Mouse (Mus musculus) macrophage (primary cell): ENCODE results near the gene Ubtf. TPM values are rescaled to one million over a fixed set of nuclear protein-coding genes. Genes with fewer than 3 reads are reported as not detected.

Experiments used
- H3K27ac ChIP-seq: fragments of 350-480 bp; formaldehyde crosslinking; 2 replicates; pipeline ENCODE4 v1.9.0; 2021
- H3K36me3 ChIP-seq: fragments of 350-480 bp; formaldehyde crosslinking; 2 replicates; pipeline ENCODE4 v1.9.0; 2021; ENCODE audit errors: inconsistent target
- H3K4me3 ChIP-seq: fragments of 350-480 bp; formaldehyde crosslinking; 2 replicates; pipeline ENCODE4 v1.9.0; 2021; ENCODE audit errors: inconsistent target
- H3K79me2 ChIP-seq: fragments of 350-480 bp; formaldehyde crosslinking; 2 replicates; pipeline ENCODE4 v1.9.0; 2021; ENCODE audit errors: inconsistent target
- WGBS: methylation state at CpG from one replicate; pipeline ENCODE4 v1.1.7; 2026; ENCODE audit warnings: inconsistent platforms; ENCODE audit not compliant: missing documents; 5-methylcytosine and 5-hydroxymethylcytosine counted together
- polyA plus RNA-seq: library from polyadenylated mRNA; stranded (reverse); fragments of 250-400 nt; gene quantifications from 3 replicates; pipeline ENCODE4 v1.2.4, GENCODE M21; 2018; ENCODE audit warnings: inconsistent platforms

Gene Ubtf
- polyA plus RNA-seq, 1 experiment from 2014 or later, result 66.0 TPM

DNA sequence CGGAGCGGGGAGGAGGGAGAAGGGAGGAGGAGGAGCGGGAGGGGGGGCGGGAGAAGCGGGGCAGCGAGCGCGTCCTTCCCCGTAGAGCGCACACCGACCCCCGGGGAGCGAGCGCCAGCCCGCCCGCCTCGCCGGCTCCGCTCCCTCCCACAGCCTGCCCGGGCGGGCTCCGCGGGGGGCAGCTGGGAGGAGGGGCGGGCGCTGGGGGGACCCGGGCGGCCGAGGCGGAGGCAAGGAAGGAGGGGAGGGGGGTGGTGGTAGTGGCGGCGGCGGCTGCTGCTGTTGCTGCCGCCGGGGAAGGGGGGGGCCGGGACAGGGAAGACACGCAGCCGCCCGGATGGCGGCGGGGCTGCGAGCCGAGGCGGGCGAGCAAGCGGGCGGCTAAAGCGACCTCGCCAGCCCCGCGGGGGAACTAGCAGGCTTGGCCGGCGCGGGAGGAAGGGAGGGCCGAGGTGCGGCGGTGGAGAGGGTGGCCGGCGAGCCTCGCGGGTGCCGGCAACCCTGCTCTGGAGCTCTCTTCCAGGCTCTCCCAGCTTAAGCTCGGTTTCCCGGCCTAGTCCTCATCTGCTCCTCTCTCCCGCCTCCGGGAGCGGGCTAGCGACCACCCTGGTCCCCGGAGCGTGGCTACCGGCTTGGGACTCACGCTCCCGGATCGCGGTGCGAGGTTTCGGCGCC, 1.5 kb downstream of the Ubtf start:
- H3K79me2 ChIP-seq, result peaks cover 19% of the 10 kb centered on the region
- peak overlapping the region; percentile 75 for H3K27ac ChIP-seq
- peaks cover 22% of the 10 kb centered on the region; the same call in 1 of the 2 replicates for H3K36me3 ChIP-seq
- H3K4me3 ChIP-seq, result peak overlapping the region; percentile 60
- under 1% methylated on average over 43 of the region's 77 CpGs for WGBS

DNA sequence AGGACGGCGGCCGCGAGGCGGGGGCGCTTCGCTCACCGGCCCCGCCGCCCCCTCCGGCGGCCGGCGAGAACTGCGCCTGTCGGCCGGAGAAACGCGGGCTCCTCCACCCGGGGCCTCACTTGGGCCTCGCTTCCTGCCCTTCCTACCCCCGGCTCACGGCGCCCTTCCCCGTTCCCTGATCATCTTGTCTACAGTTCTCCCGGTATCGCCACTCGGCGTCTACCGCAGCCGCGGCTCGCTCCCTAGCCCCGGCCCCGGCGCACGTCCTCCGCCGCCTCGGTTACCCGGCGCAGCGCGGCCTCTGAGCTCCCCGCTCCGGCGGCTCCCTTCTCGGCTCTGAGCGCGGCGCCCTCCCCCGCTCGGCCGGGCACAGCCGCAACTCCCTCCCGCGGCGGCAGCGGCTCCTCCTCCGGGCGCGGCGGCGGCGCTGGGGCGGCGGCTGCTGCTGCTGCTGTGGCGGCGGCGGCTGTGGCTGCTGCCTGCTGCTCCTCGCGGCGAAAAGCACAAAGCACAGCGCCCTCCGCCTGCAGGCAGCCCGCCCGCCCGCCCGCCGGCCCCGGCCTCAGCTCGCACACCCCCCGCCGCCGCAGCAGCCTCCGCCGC, 2.1 kb downstream of the Ubtf start:
- Histone ChIP-seq H3K36me3 (peaks cover 28% of the 10 kb centered on the region; the same call in 1 of the 2 replicates), H3K79me2 (peaks cover 19% of the 10 kb centered on the region), H3K4me3 (peak overlapping the region; percentile 8; the same call in 1 of the 2 replicates), H3K27ac (no peak overlapping the region)
- under 1% methylated on average over 45 of the region's 87 CpGs for WGBS

DNA sequence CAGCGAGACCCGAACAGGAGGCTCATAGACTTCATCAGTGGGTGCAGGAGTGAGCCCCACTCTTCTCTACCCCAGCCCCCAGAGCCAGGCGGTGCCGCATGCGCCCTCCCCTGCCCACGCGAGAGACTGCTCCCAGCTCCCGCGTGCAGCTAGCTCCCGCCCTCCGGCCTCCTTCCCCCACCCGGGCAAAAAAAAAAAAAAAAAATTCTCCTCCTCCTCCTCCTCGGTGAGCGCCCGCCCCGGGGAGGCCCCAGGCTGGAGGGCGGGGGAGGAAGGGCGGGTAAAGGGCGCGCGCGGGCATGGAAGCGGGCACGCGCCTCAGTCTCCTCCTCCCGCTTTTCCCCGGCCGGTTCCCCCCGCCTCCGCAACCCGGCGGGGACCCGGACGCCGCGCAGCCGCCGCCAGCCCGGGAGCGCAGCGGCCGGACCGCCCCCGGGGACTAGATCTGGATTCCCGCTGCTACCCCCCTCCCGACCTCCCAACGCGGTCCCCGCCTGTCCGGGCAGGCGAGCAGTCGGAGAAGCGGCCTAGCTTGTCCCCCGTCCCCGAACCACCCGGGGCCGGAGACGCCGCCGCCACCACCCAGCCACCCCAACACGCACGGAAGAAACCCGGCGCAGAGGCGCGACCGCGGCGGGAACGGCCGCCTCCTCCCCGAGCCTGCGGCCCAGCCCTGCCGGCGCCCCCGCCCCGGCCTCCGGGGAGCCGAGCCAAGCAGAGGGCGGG, 2.8 kb downstream of the Ubtf start:
- H3K27ac ChIP-seq, result peak overlapping the region; percentile 36
- peaks cover 19% of the 10 kb centered on the region for H3K79me2 ChIP-seq
- H3K36me3 ChIP-seq, result peaks cover 28% of the 10 kb centered on the region; the same call in 1 of the 2 replicates
- 1% methylated on average over 50 of the region's 80 CpGs for WGBS
- peak overlapping the region; percentile 37 for H3K4me3 ChIP-seq

DNA sequence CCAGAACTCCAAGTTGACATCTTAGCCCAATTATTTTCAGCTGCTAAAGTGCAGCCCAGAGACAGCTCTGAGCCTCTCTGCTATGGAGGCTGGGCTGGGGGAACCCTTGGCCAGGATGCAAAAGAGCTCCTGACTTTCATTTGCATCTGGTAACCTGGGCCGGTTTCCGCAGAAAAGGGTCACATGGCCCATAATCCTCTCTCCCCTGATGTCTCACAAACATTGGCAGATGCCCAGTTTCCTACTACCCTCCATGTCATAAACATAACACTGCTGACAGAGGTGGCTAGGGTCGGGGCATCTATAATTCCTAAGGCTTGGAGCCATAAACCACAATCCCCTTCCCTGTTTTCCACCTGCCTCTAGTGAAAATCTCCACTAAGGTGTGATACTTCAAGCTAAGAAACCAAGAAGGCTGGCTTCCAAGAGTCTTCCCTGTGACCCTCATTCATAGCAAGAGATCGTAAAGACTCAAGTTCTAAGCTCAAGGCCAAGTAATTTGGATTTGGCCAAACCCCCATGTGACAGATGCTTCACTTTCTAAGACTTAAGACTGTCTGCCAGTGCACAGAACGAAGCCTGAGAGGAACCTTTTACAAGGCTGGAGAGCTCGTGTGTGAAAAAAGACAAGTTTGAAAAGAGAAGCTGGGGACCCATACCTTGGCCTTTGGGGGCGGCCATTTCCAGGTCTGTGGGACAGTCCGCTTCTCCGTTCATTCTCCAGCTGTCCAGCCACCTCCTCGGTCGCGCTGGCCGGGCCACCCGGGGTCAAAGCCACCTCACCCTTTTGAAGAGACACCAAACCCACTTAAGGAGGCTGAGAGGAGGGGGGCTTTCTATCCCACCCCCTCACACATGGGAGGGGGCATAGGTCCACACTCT, 3.6 kb downstream of the Ubtf start:
- H3K36me3 ChIP-seq, result peaks cover 28% of the 10 kb centered on the region; the same call in 1 of the 2 replicates
- 20% methylated on average over 14 of the region's 14 CpGs for WGBS
- H3K79me2 ChIP-seq, result peaks cover 19% of the 10 kb centered on the region

DNA sequence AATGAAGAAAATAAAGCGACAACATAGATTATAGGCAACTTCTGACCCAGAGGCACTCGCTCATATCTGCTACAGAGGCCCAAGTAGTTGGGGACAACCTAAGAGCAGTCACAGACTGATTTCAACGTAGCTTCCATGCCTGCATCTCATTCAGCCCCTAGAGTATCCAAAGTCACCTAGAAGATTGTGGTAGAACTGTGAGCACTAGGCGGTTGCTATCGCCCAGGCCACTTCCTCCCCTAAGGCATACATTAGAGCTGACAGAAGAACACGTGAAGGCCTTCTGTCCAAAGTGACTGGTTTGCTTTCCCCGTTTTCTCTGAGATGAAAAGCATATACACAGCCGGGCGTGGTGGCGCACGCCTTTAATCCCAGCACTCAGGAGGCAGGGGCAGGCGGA, 5.2 kb downstream of the Ubtf start:
- H3K4me3 ChIP-seq, result no peak overlapping the region
- H3K27ac ChIP-seq, result no peak overlapping the region
- peaks cover 28% of the 10 kb centered on the region; the same call in 1 of the 2 replicates for H3K36me3 ChIP-seq
- WGBS, result 82% methylated on average over 12 of the region's 12 CpGs
- H3K79me2 ChIP-seq, result peaks cover 19% of the 10 kb centered on the region

More for the DNA sequence above, 3.6 kb downstream of the Ubtf start:
- H3K4me3 ChIP-seq, result peak overlapping the region; percentile 37
- H3K27ac ChIP-seq, result peak overlapping the region; percentile 36

DNA sequence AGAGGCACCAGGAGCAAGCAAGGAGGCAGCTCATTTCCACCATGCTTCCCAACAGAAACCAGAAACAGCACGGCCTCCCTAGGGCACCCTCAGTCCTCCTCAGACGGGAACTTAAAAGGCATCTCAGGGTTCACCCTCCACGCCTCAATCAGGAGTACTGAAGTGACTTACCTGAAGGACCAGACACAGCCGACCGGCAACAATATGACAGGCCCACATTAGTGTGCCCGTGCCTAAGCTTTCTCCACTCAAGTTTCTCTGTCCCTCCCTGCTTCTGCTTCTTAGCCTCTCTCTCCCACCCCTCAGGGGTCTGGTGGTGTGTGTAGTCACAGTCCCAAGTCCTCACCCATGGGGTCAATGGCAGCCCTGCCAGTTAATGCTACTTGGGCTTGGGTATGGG, 7.0 kb downstream of the Ubtf start:
- WGBS, result 93% methylated on average over 5 of the region's 6 CpGs
- H3K4me3 ChIP-seq, result no peak overlapping the region
- no peak overlapping the region for H3K27ac ChIP-seq
- peaks cover 34% of the 10 kb centered on the region for H3K36me3 ChIP-seq
- peaks cover 19% of the 10 kb centered on the region for H3K79me2 ChIP-seq

DNA sequence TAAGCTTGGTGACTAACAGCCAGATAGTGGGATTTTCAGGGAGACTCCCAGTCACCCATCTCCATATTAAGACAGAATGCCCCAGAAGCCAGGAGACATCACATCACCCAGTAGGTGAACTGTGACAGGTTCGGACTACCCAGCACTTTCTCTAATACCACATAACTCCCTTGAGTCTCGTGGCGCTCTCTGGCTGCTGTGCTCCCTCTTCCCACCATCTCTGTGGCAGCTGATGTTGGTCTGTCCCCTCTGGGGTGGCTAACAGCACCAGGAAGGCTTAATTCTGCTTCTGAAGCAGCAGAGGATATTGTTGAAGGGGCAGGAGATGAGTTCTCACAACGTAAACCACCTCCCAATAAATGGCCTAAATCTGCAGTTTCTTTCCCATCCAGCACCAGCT, 7.6 kb downstream of the Ubtf start:
- WGBS, result 87% methylated on average over 4 of the region's 4 CpGs
- Histone ChIP-seq H3K36me3 (peaks cover 40% of the 10 kb centered on the region), H3K79me2 (peaks cover 19% of the 10 kb centered on the region), H3K4me3 (no peak overlapping the region), H3K27ac (no peak overlapping the region)

DNA sequence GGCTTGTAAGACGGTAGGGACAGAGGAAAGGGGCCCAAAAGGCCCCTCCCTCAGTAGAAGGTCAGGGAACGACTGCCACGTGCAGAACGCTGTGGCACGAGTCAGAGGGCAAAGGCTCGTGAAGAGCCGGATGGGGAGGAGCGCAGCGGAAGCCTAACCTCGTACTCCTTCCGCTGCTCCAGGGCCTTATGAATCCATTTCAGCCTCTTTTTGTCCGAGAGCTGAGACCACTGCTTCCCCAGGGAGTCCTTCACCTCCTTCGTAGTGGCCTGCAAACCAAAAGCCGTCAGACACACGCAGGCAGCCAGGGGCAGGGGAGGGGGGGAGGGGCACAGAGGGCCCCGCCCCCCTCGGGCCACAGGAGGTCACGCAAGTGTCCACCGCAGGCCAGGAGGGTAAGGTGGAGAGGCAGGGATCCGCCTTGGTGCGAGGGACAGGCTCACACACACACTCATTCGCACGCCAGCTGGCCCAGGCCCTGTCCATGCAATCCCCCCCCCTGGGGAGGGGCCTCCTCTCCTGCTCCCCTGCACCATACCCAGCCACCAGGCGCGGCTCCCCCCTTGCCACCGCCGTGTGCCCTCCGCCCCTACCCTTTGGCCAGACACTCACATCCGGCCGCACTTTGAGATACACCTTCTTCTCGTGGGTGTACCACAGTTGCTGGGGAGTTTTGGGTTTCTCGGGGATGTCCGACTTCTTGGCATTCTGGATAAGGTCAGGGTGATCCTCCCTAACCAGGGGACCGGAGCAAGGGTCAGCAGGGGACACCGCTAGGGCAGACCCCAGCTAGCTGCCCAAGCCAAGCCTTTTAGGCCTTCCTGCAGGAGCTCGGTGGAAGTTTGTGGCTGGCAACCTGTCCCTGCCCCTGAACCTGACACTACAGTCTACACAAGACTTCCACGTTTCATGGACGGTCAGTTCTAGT, 8.5 kb downstream of the Ubtf start:
- peaks cover 49% of the 10 kb centered on the region for H3K36me3 ChIP-seq
- H3K27ac ChIP-seq, result no peak overlapping the region
- H3K4me3 ChIP-seq, result no peak overlapping the region
- 85% methylated on average over 32 of the region's 38 CpGs for WGBS
- H3K79me2 ChIP-seq, result peaks cover 14% of the 10 kb centered on the region

DNA sequence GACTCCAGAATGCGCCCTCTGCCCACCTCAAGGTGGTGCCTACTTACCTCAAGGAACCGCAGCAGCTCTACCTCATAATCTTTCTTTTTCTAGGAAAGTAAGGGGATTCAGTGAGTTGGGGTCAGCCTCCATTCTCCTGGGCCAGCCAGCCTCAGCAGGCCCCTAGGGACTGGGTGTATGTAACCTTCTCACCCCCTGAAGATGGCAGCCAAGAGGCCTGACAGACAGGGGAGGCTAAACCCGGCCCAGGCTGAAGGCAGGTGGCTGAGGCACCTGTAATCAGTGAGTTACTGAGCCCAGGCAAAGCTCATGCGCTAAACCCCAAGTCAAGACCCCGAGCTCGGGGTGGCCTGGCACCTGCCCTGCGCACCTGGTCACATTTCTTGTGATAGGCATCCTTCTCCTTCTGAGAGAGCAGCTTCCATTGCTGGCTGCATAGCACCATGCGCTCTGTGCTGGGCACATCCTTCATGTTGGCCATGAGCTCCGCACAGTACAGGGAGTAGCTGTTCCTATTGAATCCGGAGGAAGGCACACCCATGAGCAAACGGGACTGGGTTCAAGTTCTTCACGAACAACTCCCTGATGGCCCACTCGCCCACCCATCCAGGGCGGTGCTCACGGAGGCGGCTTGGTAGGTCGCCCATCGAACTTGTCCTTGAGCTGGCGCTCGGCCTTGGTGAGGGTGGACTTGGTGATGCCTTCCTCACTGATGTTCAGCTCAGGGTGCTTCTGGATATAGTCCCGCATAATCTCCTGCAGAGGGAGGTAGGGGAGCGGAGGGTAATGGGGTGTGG, 9.5 kb downstream of the Ubtf start:
- H3K36me3 ChIP-seq, result peaks cover 48% of the 10 kb centered on the region
- H3K79me2 ChIP-seq, result peaks cover 4% of the 10 kb centered on the region
- H3K27ac ChIP-seq, result no peak overlapping the region
- 80% methylated on average over 13 of the region's 22 CpGs for WGBS
- H3K4me3 ChIP-seq, result peak overlapping the region; percentile 41

DNA sequence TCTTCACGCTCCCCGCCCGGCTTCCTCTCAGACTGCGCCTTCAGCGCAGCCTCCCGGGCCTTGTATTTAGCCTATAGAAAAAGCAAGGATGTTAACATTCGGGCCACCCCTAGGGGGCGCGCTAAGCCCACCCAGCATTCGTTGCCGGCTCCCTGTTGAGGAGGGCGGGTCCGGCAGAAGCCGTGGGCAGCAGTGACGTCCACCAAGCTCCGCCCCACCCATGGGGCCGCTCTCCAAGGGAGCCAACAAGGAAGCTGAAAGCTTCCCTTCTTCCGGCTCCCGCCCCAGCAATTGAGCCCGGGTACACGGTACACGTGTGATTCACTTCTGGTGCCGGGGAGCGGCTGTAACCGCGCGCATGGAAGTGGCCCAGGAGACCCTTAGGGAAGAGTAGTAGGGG, 10.6 kb downstream of the Ubtf start:
- H3K36me3 ChIP-seq, result peaks cover 38% of the 10 kb centered on the region
- WGBS, result under 1% methylated on average over 27 of the region's 27 CpGs

DNA sequence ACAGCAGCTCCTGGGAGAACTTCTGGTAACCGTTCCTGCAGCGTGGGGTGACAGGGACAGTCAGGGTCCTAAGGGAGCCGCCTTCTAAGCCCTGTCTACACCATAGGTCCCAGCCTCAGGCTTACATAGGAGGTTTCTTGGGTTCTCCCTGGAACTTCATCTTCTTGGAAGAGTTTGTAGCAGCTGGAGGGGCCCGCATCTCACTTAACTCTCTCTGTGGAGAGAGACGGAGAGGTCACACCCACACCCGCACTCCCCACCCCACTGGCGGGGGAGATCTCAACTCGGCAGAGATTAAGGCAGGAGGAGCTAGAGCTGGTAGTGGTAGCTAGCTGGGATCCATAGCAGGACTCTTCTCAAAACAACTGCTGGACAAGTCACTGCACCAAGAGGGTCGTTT, 11.4 kb downstream of the Ubtf start:
- H3K36me3 ChIP-seq, result peaks cover 29% of the 10 kb centered on the region
- H3K79me2 ChIP-seq, result no peaks in the 10 kb centered on the region
- no peak overlapping the region for H3K4me3 ChIP-seq
- 80% methylated on average over 5 of the region's 9 CpGs for WGBS
- H3K27ac ChIP-seq, result no peak overlapping the region

More for the DNA sequence above, 10.6 kb downstream of the Ubtf start:
- Histone ChIP-seq H3K4me3 (peak overlapping the region; percentile 41), H3K79me2 (no peaks in the 10 kb centered on the region; the same call in 1 of the 2 replicates), H3K27ac (peak overlapping the region; percentile 28)

DNA sequence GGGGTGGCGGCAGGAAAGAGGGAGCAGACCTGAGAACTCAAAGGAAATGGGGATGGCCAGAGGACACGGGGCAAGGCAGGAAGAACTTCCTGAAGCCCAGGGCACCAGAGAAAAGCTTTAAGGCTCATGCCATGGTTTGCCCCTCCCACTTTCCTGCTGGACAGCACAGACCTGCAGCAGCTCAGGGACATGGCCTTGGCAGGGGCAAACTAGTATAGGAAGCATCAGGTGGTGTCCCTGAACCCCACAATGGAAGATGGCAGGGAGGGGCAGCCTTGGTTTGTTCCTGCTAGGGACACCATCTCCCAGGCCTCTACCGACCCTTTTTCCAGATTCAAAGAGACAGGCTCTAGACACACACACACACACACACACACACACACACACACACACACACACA, 14.2 kb downstream of the Ubtf start:
- Histone ChIP-seq H3K79me2 (no peaks in the 10 kb centered on the region), H3K4me3 (no peak overlapping the region), H3K27ac (no peak overlapping the region), H3K36me3 (peaks cover 23% of the 10 kb centered on the region)
- 68% methylated on average over 3 of the region's 3 CpGs for WGBS

DNA sequence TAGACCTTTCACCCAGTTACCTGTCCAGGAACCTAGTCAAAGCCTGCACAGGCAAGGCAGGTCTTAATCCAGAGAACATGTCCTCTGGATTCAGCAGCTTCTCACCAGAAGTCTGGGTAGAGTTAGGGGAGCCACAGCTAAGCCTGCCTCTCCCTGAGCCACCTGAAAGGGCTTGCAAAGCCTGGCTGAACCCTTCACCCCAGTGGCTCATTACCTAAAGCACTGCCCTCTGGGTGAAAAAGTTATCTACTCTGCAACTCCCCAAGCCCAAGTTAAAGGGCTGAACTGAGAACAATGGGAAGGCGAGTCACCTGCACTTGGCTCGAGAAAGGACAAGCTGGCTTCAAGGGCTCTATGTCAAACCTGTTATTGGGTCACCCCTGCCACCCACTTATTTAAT, 15.4 kb downstream of the Ubtf start:
- H3K36me3 ChIP-seq, result peaks cover 23% of the 10 kb centered on the region
- no peaks in the 10 kb centered on the region for H3K79me2 ChIP-seq
- WGBS, result 88% methylated on average over 2 of the region's 2 CpGs
- H3K27ac ChIP-seq, result no peak overlapping the region
- H3K4me3 ChIP-seq, result no peak overlapping the region
